Mouse (Mus musculus): ENCODE data around the gene Lrrc49.

Lrrc49 gene

DNA sequence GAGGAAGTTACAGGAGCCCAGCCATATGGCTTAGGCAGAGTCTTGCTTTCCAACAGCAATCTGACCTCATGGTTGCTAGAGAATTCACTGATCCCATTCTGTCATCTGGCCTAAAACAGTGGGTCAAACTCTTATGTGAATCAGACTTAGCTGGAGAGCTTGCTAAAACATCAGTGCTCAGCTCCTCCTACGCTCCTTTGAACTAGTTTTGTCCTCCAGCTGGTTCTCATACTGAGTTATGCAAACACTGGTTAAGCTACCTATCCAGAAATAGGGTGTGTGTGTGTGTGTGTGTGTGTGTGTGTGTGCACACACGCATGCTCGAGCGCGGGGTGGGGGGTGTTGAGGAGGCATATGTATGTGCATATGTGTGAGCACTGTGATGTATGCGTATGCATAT is 15.4 kb downstream of the Lrrc49 start:
- no peak for DNase-seq

DNA sequence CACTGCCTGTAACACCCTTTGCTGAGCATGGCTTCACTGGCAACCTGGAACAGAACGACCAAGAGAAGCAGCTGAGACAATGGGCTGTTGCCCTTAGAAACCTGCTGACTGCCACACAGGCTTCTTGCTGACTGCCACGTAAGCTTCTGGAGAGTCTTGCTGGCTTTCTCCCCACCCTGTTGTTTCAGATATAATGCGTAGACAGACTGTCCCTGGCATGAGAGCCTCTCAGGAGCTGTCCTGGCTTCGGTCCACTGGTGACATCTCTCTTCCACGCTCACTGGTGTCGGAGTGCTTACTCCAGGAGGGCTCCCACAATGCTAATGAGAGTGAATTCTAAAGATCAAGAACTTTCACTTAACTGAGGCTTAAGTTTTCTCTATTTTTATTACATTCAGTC is 19.1 kb downstream of the Lrrc49 start:
- peak; percentile 66 to 76 for DNase-seq

GRCm38 (mm10) chr9:60665535-60665934 is 22.4 kb downstream of the Lrrc49 start:
- DNase-seq = no peak

DNA sequence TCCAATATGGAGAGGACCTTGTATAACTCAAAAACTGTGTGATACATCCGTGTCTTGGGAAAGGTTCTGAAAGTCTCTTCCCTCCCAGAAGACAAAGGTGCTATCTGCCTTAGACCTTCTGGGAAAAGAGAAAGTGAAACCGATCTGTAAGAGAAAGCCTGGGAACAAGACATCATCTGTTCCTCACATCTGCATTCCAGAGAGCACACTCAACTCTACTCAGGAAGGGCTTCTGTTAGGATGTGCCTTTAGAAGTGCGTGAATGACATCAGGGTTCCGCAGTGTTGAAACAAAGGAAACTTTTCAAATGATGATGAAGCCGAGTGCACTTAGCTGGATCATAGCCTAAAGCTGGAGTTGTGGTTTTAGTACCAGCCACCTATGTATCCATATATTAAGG is 23.1 kb downstream of the Lrrc49 start:
- no peak for DNase-seq

GRCm38 (mm10) chr9:60664385-60664784 is 23.6 kb downstream of the Lrrc49 start:
- peak; percentile 93 to 95 for DNase-seq

GRCm38 (mm10) chr9:60662936-60663335 is 25.0 kb downstream of the Lrrc49 start:
- DNase-seq = peak; percentile 48 to 62

DNA sequence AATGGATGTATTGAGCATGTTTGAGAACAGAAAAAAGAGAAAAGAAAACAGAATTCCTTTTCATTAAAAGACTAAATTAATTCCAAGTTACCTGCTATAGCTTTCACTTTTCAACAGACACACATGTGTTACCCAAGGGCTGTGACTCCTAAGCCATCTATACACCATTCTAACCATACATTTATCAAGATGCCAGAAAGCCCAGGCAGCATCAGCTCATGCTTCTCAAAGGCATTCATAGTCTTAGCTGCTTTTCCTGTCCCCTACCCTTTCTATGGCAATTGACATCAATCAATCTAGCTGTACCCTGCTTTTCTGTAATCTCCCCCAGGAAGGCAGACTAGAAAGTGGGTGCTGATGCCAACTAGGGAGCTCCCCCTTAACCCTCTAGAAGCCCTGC is 34.4 kb downstream of the Lrrc49 start:
- no peak for DNase-seq

DNA sequence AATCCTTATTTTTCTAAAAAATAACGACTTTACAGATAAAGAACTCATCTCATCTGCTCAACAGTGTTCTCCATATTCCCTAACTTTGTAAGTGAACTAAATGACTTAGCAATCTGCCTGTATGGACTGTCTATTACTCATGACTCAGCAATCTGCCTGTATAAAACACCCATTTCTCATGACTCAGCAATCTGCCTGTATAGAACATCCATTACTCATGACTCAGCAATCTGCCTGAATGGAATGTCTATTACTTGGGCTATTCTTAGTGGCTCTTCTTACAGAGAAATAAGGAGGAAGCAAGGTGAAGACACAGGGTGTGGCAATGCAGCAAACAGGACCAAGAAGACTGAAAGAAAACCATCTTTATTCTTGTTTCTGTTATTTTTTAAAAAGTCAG is 34.8 kb downstream of the Lrrc49 start:
- DNase-seq = no peak

DNA sequence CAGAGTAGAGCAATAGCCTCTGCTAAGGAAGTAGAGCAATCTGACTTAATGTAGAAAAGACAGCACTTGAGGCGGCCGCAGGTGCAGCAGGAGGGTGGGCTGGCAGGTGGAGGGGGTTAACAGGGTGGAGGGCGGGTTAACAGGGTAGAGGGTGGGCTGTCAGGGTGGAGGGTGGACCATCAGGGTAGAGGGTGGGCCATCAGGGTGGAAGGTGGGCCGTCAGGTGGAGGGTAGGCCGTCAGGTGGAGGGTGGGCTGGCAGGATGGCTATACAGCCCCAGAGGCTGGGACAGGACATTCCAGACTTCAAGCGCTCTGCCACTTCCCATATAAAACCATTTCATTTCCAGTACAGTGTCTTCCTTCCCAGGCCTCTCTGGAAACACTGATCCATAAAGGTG is 37.7 kb downstream of the Lrrc49 start:
- no peak for DNase-seq

DNA sequence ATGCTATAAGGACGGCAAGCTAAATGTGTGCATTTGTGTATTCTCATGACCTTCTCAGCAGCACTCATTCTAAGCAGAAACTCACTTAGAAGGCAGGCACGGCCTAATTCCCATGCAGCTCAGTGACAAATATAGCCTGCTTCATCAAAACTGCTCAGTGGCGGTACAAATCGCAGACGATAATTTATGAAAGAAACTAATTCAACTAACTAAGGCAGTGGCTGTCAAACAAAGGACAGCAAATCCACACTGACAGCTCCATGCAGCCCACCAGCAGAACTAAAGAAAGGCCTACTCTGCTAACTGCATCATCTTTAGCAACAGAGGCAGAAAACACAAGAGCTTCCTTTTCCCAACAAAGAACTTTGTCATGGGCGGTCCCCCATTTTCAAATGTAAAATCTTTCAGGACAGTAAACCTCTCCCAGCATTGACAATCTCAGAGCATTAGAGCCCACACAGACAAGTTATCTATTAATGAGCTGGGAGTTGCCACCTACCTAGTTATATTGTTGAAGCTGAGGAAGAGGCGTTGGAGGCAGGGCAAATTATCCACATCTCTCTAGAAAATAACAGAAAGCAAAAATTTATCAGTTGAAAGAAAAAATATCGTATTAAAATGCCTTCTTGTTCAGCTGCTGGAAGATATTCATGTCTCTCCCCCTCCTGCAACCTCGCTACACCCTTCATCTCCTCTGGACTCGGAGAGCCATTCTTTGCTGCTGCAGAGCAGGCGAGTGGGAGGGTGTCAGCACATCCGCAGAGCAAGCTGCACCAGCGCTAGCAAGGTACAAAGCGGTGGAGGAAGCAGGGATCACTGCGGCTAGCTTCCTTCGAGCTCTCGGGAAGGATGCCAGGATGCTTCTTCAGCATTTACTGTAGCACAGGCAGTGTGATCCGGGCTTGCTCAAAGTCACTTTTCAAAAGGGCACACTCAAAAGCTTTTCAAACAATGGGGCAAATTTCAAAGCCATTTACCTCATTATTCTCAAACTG is 38.7 kb downstream of the Lrrc49 start:
- DNase-seq = peak; percentile 79 to 87

DNA sequence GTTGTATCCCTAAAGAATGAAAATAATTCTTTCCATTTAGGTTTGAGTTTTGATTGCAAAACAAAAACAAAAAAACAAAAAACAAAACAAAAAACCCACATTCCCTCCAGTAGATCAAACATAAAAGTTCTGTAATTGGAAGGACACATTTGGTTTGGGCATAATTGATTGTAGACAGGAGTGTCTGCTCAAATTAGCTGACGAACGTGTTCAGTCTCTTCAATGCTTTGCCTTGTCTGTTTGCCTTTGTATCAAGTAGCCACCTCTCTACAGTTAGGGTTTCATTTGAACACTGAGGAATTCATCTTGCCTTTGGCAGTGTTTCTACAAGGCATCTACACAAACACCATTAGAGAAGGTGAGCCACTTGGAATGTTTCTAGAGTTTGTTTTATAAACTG is 54.4 kb downstream of the Lrrc49 start:
- no peak for DNase-seq

- peak; percentile 69 to 78 for DNase-seq
These were observed 61.6 kb downstream of the Lrrc49 start for GRCm38 (mm10) chr9:60626311-60626791.

GRCm38 (mm10) chr9:60625895-60626294 is 62.1 kb downstream of the Lrrc49 start:
- DNase-seq = peak; percentile 76 to 83

- peak; percentile 42 to 52 for DNase-seq
These were observed 71.0 kb downstream of the Lrrc49 start for GRCm38 (mm10) chr9:60616946-60617345.

DNA sequence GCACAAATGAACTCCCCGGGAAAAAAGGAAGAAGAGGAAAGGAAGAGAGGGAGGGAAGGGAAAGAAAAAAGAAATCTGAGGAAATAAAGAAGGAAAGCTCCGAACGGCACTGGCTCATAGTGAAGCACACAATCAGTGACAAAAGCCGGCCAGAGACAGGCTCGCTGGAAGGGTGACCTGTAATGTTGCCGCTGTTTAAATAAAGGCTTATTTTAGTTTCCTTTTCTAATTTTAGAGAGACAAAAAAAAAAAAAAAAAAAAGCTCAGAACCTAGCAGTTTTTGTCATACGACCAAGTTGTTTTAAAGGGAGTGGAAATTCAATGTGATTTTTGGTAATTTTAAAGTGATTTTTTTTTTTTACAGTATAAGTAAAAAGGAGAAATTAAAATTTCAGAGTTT is 71.6 kb downstream of the Lrrc49 start:
- DNase-seq = no peak

GRCm38 (mm10) chr9:60612260-60612659 is 75.7 kb downstream of the Lrrc49 start:
- no peak for DNase-seq

DNA sequence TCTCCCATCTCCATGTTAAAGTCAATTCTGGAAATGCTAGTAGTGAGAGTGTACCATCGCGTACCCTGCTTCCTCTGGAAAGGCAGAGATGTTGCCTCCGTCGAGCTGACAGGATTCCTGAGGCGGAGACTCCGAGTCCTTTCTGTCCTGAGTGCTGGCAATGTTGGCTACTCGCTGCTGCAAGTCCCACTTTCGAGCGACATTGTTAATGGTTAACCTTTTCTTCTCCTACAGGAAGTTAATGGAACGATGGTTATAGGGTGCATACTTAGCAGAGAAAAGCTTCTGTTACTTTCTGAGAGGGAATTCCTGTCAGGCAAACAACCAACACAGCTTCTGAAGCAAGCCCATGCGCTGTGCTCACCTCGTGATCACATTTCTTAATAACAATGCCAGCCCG is 77.8 kb downstream of the Lrrc49 start:
- no peak for DNase-seq

- no peak for DNase-seq
These were observed 79.1 kb downstream of the Lrrc49 start for GRCm38 (mm10) chr9:60608857-60609256.

DNA sequence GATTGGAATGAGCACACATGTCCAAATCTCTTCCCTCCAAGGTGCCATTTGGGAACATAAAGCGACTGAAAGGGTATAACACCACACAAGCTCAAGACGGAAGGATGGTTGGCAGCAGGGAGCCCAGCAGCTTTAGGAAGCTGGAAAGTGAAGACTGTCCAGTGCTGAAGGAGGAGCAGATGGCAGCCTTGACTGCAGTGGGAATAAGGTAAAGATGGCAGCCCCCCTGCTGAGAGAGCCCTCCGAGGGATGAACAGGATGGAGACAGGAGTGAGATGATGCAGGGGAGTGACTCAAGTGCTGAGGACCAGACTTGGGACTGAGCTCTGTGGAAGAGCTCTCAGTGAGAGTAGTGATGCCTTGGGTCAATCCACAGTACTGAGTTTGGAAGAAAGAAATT is 79.9 kb downstream of the Lrrc49 start:
- DNase-seq = peak; percentile 61 to 72

DNA sequence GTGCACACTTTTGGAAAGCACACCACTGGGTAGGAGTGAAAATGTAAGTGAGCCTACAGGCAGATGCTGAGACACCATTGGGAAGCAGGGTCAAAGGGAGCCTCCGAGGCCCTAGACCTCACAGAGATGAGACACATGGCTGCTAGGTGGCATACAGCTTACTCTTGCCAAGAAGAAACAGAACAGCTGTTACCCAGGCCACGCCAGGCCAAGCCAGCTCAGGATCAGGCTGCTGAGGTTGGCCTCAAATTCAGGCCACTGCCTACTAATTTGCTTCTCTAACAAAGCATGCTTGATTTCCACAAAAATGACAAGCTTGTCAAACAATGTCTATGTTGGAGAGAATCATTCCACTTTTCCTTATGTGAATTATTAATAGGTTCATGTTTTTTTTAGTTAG is 83.0 kb downstream of the Lrrc49 start:
- DNase-seq = peak; percentile 37 to 54

GRCm38 (mm10) chr9:60601936-60602335 is 86.0 kb downstream of the Lrrc49 start:
- no peak for DNase-seq

DNA sequence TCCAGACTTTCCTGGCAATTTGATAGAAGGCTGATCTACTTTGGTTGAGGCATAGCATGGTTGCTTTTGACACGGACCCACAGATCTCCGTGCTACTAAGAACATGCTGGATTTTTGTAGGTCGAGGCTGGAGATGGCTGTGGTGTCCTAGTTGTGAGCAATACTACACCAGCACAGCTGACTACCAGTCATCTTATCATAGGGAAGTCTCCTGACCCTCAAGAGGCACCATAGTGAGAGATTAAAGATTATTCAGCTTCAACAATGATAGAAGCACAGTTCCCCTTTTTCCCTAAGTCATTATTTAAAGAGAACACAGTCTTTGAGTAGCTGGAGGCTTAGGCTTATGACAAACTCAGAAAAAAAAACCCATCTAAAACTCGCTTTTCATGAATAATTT is 87.7 kb downstream of the Lrrc49 start:
- no peak for DNase-seq

GRCm38 (mm10) chr9:60599489-60599888 is 88.5 kb downstream of the Lrrc49 start:
- DNase-seq = peak; percentile 49 to 74

GRCm38 (mm10) chr9:60595406-60595805 is 92.6 kb downstream of the Lrrc49 start:
- no peak for DNase-seq
